Mouse (Mus musculus): ENCODE results near the gene Fig4.

- TF ChIP-seq CTCF (IDR thresholded peaks at IDR 0.05; ENCODE audit: control insufficient read depth, insufficient read depth, insufficient read length) (no peak), USF1 (IDR thresholded peaks at IDR 0.05; ENCODE audit: low read depth) (no peak), MAX (IDR thresholded peaks at IDR 0.05) (no peak), MYOG (IDR thresholded peaks at IDR 0.05; ENCODE audit: control insufficient read depth, extremely low read depth, insufficient read length) (no peak), MYOD1 (IDR thresholded peaks at IDR 0.05; ENCODE audit: control insufficient read depth, insufficient read length, low read depth) (no peak)
Measured at GRCm38 (mm10) chr10:41149307-41149706, 153.8 kb downstream of the Fig4 start.

All from C2C12 (cell line).